Mouse (Mus musculus) kidney, postnatal 0 days (tissue): ENCODE measurements at regions not wholly inside any gene's neighbourhood (a gene's known extent, or its start where the extent isn't known, plus 50 kb on each side); places are given as distances from the start of the nearest gene placed in this dataset.

Experiments
- ATAC-seq: fragments of 200-750 bp; cut with Nextera tagmentation; replicated peaks from 2 replicates; pipeline ENCODE4 v1.8.0; 2017; ENCODE audit warnings: low read depth, moderate number of reproducible peaks, moderate TSS enrichment, moderate library complexity; ENCODE audit not compliant: low FRiP score
- DNase-seq: peaks from one replicate; pipeline ENCODE4 v3.0.0-alpha.2; 2016; ENCODE audit warnings: low spot score
- H3K27ac ChIP-seq: fragments of 300-500 bp; sonication (generic); 2 replicates; pipeline ENCODE4 v1.5.1; 2014; ENCODE audit warnings: mild to moderate bottlenecking
- H3K27me3 ChIP-seq: fragments of 300-500 bp; sonication (generic); 2 replicates; pipeline ENCODE4 v1.6.1; 2014; ENCODE audit warnings: low read length, mixed read lengths; ENCODE audit not compliant: insufficient read depth
- H3K36me3 ChIP-seq: fragments of 300-500 bp; sonication (generic); 2 replicates; pipeline ENCODE4 v1.6.1; 2014; ENCODE audit warnings: low read length, mixed read lengths; ENCODE audit not compliant: insufficient read depth
- H3K4me1 ChIP-seq: fragments of 300-500 bp; sonication (generic); replicated peaks from 2 replicates; pipeline ENCODE4 v1.6.1; 2014; ENCODE audit warnings: antibody characterized with exemption, low read length, mixed read lengths; ENCODE audit not compliant: insufficient read depth
- H3K4me2 ChIP-seq: fragments of 300-500 bp; sonication (generic); 2 replicates; pipeline ENCODE4 v1.6.1; 2014; ENCODE audit warnings: mild to moderate bottlenecking, low read length, moderate library complexity, mixed read lengths
- H3K4me3 ChIP-seq: fragments of 300-500 bp; sonication (generic); replicated peaks from 2 replicates; pipeline ENCODE4 v1.5.1; 2014; ENCODE audit warnings: low read depth, low read length
- H3K9ac ChIP-seq: fragments of 300-500 bp; sonication (generic); 2 replicates; pipeline ENCODE4 v1.6.1; 2014; ENCODE audit warnings: low read depth, low read length
- H3K9me3 ChIP-seq: fragments of 300-500 bp; sonication (generic); replicated peaks from 2 replicates; pipeline ENCODE4 v1.6.1; 2016; ENCODE audit warnings: low read length, inconsistent platforms, mixed read lengths
- CTCF ChIP-seq: IDR thresholded peaks from 2 replicates; pipeline ENCODE4 v1.5.1; 2016; ENCODE audit warnings: antibody characterized with exemption, low read depth, mild to moderate bottlenecking, moderate library complexity
- WGBS: fragments of 180-500 bp; shearing (Covaris S2); extraction: QIAGEN DNeasy Blood & Tissue Kit; methylation state at CpG from one replicate; pipeline ENCODE4 v1.1.7; 2014; 5-methylcytosine and 5-hydroxymethylcytosine counted together

DNA sequence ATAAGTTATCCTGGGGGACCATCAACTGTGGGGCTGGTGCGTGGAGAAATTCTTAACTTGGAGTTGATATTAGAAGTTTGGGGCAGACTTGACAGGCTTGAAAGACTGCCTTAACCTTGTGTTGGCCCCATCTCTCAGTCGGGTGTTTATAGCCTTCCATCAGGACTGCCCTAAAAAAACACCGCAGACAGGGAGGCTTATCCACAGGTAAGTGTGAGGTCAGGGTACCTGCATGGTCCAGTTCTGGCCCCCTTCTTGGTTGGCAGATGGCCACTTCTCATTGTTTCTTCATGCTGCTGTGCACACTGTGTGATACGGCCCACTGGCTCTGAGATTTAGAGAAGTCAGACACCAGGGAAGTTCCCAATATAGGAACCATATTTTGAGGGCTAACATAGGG, 50.2 kb upstream of the Slc35b4 start:
- Histone ChIP-seq H3K36me3 (no peaks in the 10 kb centered on the region), H3K9ac (no peak overlapping the region), H3K4me3 (no peak overlapping the region), H3K4me1 (0 out of 2 replicates have a peak, but pooled peaks cover 8% of the 10 kb centered on the region), H3K27me3 (no peaks in the 10 kb centered on the region), H3K27ac (no peak overlapping the region), H3K9me3 (no peaks in the 10 kb centered on the region), H3K4me2 (no peak overlapping the region)
- WGBS, result 27% methylated on average over 4 of the region's 4 CpGs
- TF ChIP-seq CTCF, result no peak
- peak; percentile 63 for ATAC-seq
- DNase-seq, result no peak
